Mouse (Mus musculus) thymus, adult 2 months (tissue): ENCODE data around the gene Wdr18. TPM values are rescaled to one million over a fixed set of nuclear protein-coding genes. Genes with fewer than 3 reads are reported as not detected.

ENCODE experiments used
- DNase-seq: peaks from one replicate; pipeline ENCODE4 v3.0.0; 2021
- H3K27ac ChIP-seq: fragments of 200-500 bp; 2 replicates; pipeline ENCODE4 v1.5.1; 2012; ENCODE audit warnings: low read length, control low read depth; ENCODE audit not compliant: control insufficient read depth, insufficient read depth
- H3K27me3 ChIP-seq: fragments of 200-500 bp; 2 replicates; pipeline ENCODE4 v1.6.1; 2012; ENCODE audit warnings: mild to moderate bottlenecking, low read length, moderate library complexity, mixed read lengths; ENCODE audit not compliant: control insufficient read depth, insufficient read depth
- H3K36me3 ChIP-seq: fragments of 200-500 bp; 2 replicates; pipeline ENCODE4 v1.6.1; 2012; ENCODE audit warnings: mild to moderate bottlenecking, low read length, moderate library complexity; ENCODE audit not compliant: control insufficient read depth, insufficient read depth
- H3K4me1 ChIP-seq: fragments of 200-500 bp; replicated peaks from 2 replicates; pipeline ENCODE4 v1.6.1; 2012; ENCODE audit warnings: low read length; ENCODE audit not compliant: control insufficient read depth, insufficient read depth
- H3K4me3 ChIP-seq: fragments of 200-500 bp; 2 replicates; pipeline ENCODE4 v1.5.1; 2012; ENCODE audit warnings: mild to moderate bottlenecking, low read length, control low read depth, moderate library complexity; ENCODE audit not compliant: control insufficient read depth, insufficient read depth
- CTCF ChIP-seq: fragments of 200-500 bp; IDR thresholded peaks from 2 replicates; pipeline ENCODE4 v1.5.1; 2012; ENCODE audit warnings: mild to moderate bottlenecking, control low read depth, low read length, moderate library complexity, borderline replicate concordance; ENCODE audit not compliant: control insufficient read depth, poor library complexity, insufficient read depth; ENCODE audit errors: extremely low read depth
- POLR2A ChIP-seq: fragments of 200-500 bp; IDR thresholded peaks from 2 replicates; pipeline ENCODE4 v1.6.1; 2012; ENCODE audit warnings: mild to moderate bottlenecking, low read length, control low read depth, moderate library complexity; ENCODE audit not compliant: control insufficient read depth, poor library complexity, insufficient read depth; ENCODE audit errors: extremely low read depth
- WGBS: fragments of 180-500 bp; shearing (Covaris S2); methylation state at CpG from one replicate; pipeline ENCODE4 v1.1.7; 2018; 5-methylcytosine and 5-hydroxymethylcytosine counted together
- polyA plus RNA-seq: library from polyadenylated mRNA; depleted of rRNA; stranded (reverse); fragments of >200 nt; gene quantifications from 2 replicates; pipeline ENCODE4 v1.2.3, GENCODE M21; 2012

Wdr18 gene
- polyA plus RNA-seq, 1 experiment: 74.5 TPM

GRCm38 (mm10) chr10:79927324-79928029 is 32.5 kb upstream of the Wdr18 start:
- no peaks in the 10 kb centered on the region for H3K27me3 ChIP-seq
- peak; percentile 60 for TF ChIP-seq POLR2A
- 0 out of 2 replicates have a peak, but pooled peaks have one; percentile 14 for TF ChIP-seq CTCF
- peak overlapping the region; percentile 65 for H3K27ac ChIP-seq
- DNase-seq: peak; percentile 82
- H3K4me3 ChIP-seq: peak overlapping the region; percentile 71
- WGBS: under 1% methylated on average over 53 of the region's 54 CpGs
- peaks cover 19% of the 10 kb centered on the region for H3K4me1 ChIP-seq
- no peaks in the 10 kb centered on the region for H3K36me3 ChIP-seq

DNA sequence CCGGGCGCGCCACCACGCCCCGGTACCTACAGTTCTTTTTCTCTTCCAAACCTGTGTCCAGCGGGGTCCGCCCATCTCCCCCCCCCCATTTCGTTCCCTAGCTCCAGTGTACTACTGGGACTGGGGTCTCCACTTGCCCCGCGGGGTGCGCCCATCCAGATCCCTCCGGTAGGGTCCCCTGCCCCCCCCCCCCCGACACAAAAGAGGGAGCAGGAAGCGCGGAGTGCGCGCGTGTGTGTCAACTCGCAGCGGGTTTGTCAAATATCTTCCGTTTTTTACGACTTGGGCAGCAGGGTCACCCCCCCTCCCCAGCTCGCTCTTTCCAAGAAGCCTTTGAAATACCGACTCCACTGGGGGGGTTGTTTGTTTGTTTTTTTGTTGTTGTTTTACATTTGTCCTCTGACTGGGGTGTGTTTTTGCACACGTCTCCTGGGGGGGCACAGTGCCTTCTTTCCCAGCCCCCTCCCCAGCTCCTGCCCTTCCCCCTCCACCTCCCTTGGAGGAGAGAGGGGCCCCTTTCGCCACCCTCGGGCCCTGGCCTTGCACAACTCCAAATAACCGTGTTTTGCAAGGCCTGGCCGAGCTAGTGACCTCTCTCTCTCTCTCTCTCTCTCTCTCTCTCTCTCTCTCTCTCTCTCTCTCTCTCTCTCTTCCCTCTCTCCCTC is 31.8 kb upstream of the Wdr18 start:
- peak; percentile 29 for DNase-seq
- H3K27me3 ChIP-seq: no peaks in the 10 kb centered on the region
- H3K27ac ChIP-seq: peak overlapping the region; percentile 65
- H3K4me3 ChIP-seq: peak overlapping the region; percentile 71
- TF ChIP-seq POLR2A (0 out of 2 replicates have a peak, but pooled peaks have one; percentile 11), CTCF (no peak)
- whole genome bisulfite sequencing: 3% methylated on average over 29 of the region's 29 CpGs
- H3K36me3 ChIP-seq: no peaks in the 10 kb centered on the region
- H3K4me1 ChIP-seq: peaks cover 19% of the 10 kb centered on the region

DNA sequence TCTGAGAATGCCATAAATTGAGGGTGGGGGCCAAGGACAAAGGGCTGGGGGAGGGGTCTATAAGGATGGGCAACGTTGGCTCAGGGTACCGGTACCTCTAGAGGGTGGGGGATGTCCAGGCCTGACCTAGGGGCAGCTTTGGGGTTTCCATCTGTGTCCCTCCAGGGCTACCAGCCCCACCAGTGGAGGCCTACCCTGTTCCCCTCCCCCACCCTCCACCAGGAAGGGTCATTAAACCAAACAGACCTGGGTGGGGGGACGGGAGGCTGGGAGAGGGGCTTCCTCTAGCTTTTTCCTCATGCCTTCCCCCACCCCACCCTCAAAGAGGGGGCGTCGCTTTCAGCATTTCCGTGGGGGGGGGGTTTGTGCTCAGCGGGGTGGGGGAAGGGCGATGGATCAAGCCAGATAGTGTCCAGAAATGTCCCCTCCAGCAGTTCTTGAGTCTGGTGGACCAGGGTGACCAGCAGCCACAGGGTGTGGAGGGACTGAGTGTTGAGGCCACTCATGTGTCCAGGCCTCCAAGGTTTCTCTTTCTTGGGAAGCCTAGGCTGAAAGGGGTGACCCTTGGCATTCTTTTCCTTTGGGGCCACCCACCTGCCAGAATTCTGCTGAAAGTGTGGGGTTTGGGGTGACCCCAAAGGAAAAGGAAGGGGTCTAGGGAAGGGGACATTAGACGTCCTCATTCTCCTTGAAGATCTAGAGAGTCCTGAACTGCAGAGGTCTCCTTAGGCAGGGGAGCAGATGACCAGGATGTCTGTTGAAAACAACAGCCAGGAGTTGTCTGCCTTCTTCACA is 30.8 kb upstream of the Wdr18 start:
- H3K27ac ChIP-seq: no peak overlapping the region
- 73% methylated on average over 9 of the region's 9 CpGs for WGBS
- TF ChIP-seq CTCF: no peak
- no peak for TF ChIP-seq POLR2A
- no peak for DNase-seq
- no peaks in the 10 kb centered on the region for H3K27me3 ChIP-seq
- H3K4me1 ChIP-seq: peaks cover 15% of the 10 kb centered on the region
- no peak overlapping the region for H3K4me3 ChIP-seq
- no peaks in the 10 kb centered on the region for H3K36me3 ChIP-seq

DNA sequence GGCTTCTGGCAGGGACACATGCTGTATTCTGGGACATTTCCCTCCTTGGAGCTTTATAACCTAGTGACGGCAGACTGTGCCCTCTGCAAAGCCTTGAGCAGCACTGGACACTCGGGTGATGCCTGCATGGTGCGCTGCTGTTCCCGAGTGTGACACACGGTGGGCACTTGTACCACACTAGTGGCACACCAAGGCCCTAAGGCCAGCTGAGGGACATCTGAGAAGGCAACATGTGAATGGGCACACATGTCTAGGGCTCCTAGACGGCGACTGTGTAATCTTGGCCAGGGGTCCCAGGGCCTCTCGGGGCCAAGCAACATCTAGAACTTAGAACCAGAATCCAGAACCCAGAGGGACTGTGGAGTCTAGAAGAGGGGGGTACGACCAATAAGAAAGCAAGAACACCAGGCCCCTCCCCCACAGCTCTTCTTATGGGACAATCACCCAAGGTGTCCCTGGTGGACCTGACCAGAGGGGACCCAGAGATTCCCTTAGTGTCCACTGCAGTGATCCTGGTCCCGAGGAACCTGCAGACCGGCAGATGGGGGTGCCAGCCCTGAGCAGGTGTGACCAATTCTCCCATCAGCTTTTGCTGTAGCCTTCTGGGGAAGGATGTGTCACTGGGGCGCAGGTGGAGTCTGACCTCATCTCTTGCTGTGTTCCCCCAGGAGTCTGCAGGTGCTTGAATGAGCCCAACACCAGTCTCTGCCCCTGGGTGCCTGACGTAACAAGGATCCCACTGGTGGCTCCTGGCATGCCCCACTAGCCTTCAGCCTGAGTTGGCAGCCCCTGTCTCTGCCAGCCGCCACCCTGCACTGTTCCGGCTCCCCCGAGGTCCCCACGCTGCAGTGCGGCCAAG is 29.8 kb upstream of the Wdr18 start:
- no peaks in the 10 kb centered on the region for H3K36me3 ChIP-seq
- TF ChIP-seq POLR2A (no peak), CTCF (no peak)
- H3K27me3 ChIP-seq: no peaks in the 10 kb centered on the region
- no peak overlapping the region for H3K27ac ChIP-seq
- DNase-seq: no peak
- H3K4me3 ChIP-seq: no peak overlapping the region
- H3K4me1 ChIP-seq: peaks cover 15% of the 10 kb centered on the region
- WGBS: 89% methylated on average over 18 of the region's 18 CpGs

DNA sequence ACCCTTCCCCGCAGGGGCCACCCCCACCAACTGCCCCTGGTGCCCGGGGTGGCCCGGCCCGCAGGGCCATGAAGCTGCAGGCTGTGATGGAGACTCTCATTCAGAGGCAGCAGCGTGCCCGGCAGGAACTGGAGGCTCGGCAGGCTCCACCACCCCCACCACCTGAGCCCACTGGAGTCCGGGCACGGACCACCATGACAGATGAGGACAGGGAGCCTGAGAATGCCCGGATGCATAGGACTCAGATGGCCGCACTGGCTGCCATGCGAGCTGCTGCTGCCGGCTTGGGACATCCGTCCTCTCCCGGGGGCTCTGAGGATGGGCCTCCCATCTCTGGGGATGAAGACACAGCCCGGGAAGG is 29.1 kb upstream of the Wdr18 start:
- peaks cover 13% of the 10 kb centered on the region for H3K4me1 ChIP-seq
- no peak overlapping the region for H3K4me3 ChIP-seq
- WGBS: 95% methylated on average over 16 of the region's 16 CpGs
- H3K27ac ChIP-seq: no peak overlapping the region
- TF ChIP-seq CTCF (no peak), POLR2A (no peak)
- H3K27me3 ChIP-seq: no peaks in the 10 kb centered on the region
- H3K36me3 ChIP-seq: no peaks in the 10 kb centered on the region
- no peak for DNase-seq
